Mouse (Mus musculus): Measurements from ENCODE around the gene Olfr676.
"Not testable (repeated sequence)": the region's sequence is repeated elsewhere in the genome, so short reads cannot be mapped to it uniquely, and the experiment has no call there.

The Olfr676 gene

GRCm38 (mm10) chr7:105032398-105032797 is at the start of gene Olfr676:
Olfr676 (plus strand) TSS chr7:105032698.
- no peak for DNase-seq (ENCODE audit: extremely low read depth, low read depth, low spot score)

- no peak for DNase-seq (ENCODE audit: extremely low read depth, low read depth, low spot score)
Observed at GRCm38 (mm10) chr7:105001929-105002328, 30.6 kb upstream of the Olfr676 start, which contains the start of gene Olfr672. Olfr672 (minus strand) TSS chr7:105002029.

GRCm38 (mm10) chr7:105022530-105022929 is 10.0 kb upstream of the Olfr676 start:
- DNase-seq (ENCODE audit: extremely low read depth, low read depth, low spot score): no peak

- no peak for DNase-seq (ENCODE audit: extremely low read depth, low read depth, low spot score)
Observed at GRCm38 (mm10) chr7:105028360-105028759, 4.1 kb upstream of the Olfr676 start, which contains the start of gene Olfr675. Olfr675 (minus strand) TSS chr7:105028460.

- DNase-seq (ENCODE audit: extremely low read depth, low read depth, low spot score): not testable (repeated sequence)
Observed at GRCm38 (mm10) chr7:105033836-105034235, 1.3 kb downstream of the Olfr676 start.

- no peak for DNase-seq (ENCODE audit: extremely low read depth, low read depth, low spot score)
Observed at GRCm38 (mm10) chr7:105058951-105059350, 26.5 kb downstream of the Olfr676 start.

GRCm38 (mm10) chr7:105064175-105064574 is 31.7 kb downstream of the Olfr676 start, which contains the start of gene Olfr678:
Olfr678 (plus strand) TSS chr7:105064475.
- no peak for DNase-seq (ENCODE audit: extremely low read depth, low read depth, low spot score)

GRCm38 (mm10) chr7:105080905-105081304 is 48.4 kb downstream of the Olfr676 start, which contains the start of gene Olfr679:
Olfr679 (plus strand) TSS chr7:105081205.
- DNase-seq (ENCODE audit: extremely low read depth, low read depth, low spot score): no peak
